Mouse (Mus musculus) forebrain, embryonic 12.5 days (tissue): ENCODE results near the gene Snapc2. TPM values are rescaled to one million over a fixed set of nuclear protein-coding genes. Genes with fewer than 3 reads are reported as not detected.

Experiments used
- ATAC-seq: fragments of 200-750 bp; cut with Nextera tagmentation; 2 replicates; pipeline ENCODE4 v1.8.0; 2017; ENCODE audit warnings: moderate TSS enrichment; ENCODE audit not compliant: low FRiP score
- H3K27ac ChIP-seq: fragments of 300-500 bp; sonication (generic); 2 replicates; pipeline ENCODE4 v1.5.1; 2016; ENCODE audit warnings: mild to moderate bottlenecking
- H3K27me3 ChIP-seq: fragments of 300-500 bp; sonication (generic); 2 replicates; pipeline ENCODE4 v1.6.1; 2016; ENCODE audit warnings: mild to moderate bottlenecking
- H3K36me3 ChIP-seq: fragments of 300-500 bp; sonication (generic); replicated peaks from 2 replicates; pipeline ENCODE4 v1.6.1; 2016; ENCODE audit warnings: mild to moderate bottlenecking
- H3K4me1 ChIP-seq: fragments of 300-500 bp; sonication (generic); 2 replicates; pipeline ENCODE4 v1.6.1; 2016
- H3K4me2 ChIP-seq: fragments of 300-500 bp; sonication (generic); 2 replicates; pipeline ENCODE4 v1.6.1; 2016; ENCODE audit warnings: mild to moderate bottlenecking, moderate library complexity
- H3K4me3 ChIP-seq: fragments of 300-500 bp; sonication (generic); replicated peaks from 2 replicates; pipeline ENCODE4 v1.5.1; 2016; ENCODE audit warnings: mild to moderate bottlenecking
- H3K9ac ChIP-seq: fragments of 300-500 bp; sonication (generic); 2 replicates; pipeline ENCODE4 v1.6.1; 2016; ENCODE audit warnings: mild to moderate bottlenecking
- H3K9me3 ChIP-seq: fragments of 300-500 bp; sonication (generic); 2 replicates; pipeline ENCODE4 v1.6.1; 2016
- WGBS: fragments of 180-500 bp; shearing (Covaris S2); methylation state at CpG from one replicate; pipeline ENCODE4 v1.1.7; 2016; 5-methylcytosine and 5-hydroxymethylcytosine counted together
- polyA plus RNA-seq: library from polyadenylated mRNA; unstranded; fragments of >200 nt; fragmentation: Nextera tagmentation; extraction: Ambion mirVana; gene quantifications from 2 replicates; pipeline ENCODE4 v1.2.1, GENCODE M21; 2016

Gene Snapc2
- polyA plus RNA-seq, 1 experiment from 2014 or later, result 67.2 TPM

- H3K36me3 ChIP-seq, result peaks cover 85% of the 10 kb centered on the region
- no peaks in the 10 kb centered on the region for H3K9me3 ChIP-seq
- H3K4me1 ChIP-seq, result no peaks in the 10 kb centered on the region
- H3K9ac ChIP-seq, result no peak overlapping the region
- no peaks in the 10 kb centered on the region for H3K27me3 ChIP-seq
- no peak for ATAC-seq
- H3K27ac ChIP-seq, result no peak overlapping the region
- 90% methylated on average over 5 of the region's 5 CpGs for WGBS
- no peak overlapping the region for H3K4me3 ChIP-seq
- no peak overlapping the region for H3K4me2 ChIP-seq
Observed at GRCm38 (mm10) chr8:4292738-4293137, 39.9 kb downstream of the Snapc2 start.

DNA sequence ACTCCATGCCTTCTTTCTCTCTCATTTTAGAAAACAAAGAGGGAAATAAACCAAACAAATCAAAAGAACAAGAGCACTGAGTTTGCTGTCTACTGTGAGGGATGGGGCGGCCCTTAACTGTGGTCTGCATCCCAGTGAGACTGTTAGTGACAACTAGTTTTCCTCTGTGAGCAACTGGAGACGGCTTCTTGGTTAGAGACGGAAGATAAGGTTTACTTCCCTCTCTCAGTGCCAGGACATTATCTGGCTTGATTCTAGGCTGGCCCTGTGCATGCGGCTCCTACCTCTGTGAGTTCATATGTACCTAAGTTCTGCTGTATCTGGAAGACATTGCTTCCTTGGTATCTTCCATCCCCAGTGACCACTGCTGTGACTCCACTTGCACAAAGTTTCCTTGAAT, 44.9 kb downstream of the Snapc2 start:
- WGBS, result 98% methylated on average over 4 of the region's 4 CpGs
- Histone ChIP-seq H3K9ac (no peak overlapping the region), H3K9me3 (no peaks in the 10 kb centered on the region), H3K27me3 (no peaks in the 10 kb centered on the region), H3K27ac (no peak overlapping the region), H3K4me3 (no peak overlapping the region), H3K4me2 (no peak overlapping the region), H3K36me3 (peaks cover 93% of the 10 kb centered on the region), H3K4me1 (no peaks in the 10 kb centered on the region)
- no peak for ATAC-seq

DNA sequence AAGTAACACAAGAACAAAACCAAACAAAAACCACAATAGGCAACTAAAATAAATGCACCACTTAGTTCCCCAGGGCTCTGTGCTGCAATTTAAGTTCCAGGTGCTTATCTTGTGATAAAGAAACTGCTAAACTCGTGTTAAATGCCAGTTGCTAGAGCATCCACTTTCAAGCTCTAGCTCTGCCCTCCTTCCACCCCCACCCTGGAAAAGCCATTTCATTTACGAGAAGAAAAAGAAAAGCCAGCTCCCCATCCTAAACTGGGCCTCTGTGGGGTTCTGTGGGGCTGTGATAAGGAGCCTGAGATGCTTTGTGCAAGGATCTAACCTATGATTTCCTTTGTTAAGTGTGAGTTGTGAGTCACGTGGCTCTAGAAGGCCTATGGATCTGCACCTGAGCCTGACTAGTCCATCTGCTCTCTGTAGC, 51.3 kb downstream of the Snapc2 start:
- Histone ChIP-seq H3K9ac (no peak overlapping the region), H3K36me3 (peaks cover 96% of the 10 kb centered on the region), H3K4me3 (no peak overlapping the region), H3K4me2 (no peak overlapping the region), H3K27me3 (no peaks in the 10 kb centered on the region), H3K9me3 (no peaks in the 10 kb centered on the region), H3K27ac (no peak overlapping the region), H3K4me1 (no peaks in the 10 kb centered on the region)
- 82% methylated on average over 3 of the region's 3 CpGs for WGBS
- no peak for ATAC-seq

Other genes starting within 250 kb of the Snapc2 start
- not detected in 2 replicates for gene Cd209f, start 147.2 kb upstream of the Snapc2 start, polyA plus RNA-seq
- not detected in 2 replicates for gene Cd209g, start 119.0 kb upstream of the Snapc2 start, polyA plus RNA-seq
- gene Evi5l, start 86.5 kb upstream of the Snapc2 start, polyA plus RNA-seq, result 46.9 and 55.5 TPM in 2 replicates
- 39.9 and 45.0 TPM in 2 replicates for gene Prr36, start 35.6 kb upstream of the Snapc2 start, polyA plus RNA-seq
- 0.13 TPM in 2 replicates for gene Lrrc8e, start 26.3 kb upstream of the Snapc2 start, polyA plus RNA-seq
- gene Map2k7, start 14.3 kb upstream of the Snapc2 start, polyA plus RNA-seq, result 36.8 TPM in 2 replicates
- gene Gm49320, start 14.2 kb upstream of the Snapc2 start, polyA plus RNA-seq, result 1.3 and 1.8 TPM in 2 replicates
- gene Tgfbr3l, start 4.9 kb upstream of the Snapc2 start, polyA plus RNA-seq, result 3.7 and 4.5 TPM in 2 replicates
- gene Ctxn1, start 6.2 kb downstream of the Snapc2 start, polyA plus RNA-seq, result 189 and 199 TPM in 2 replicates
- 54.1 and 55.6 TPM in 2 replicates for gene Timm44, start 22.8 kb downstream of the Snapc2 start, polyA plus RNA-seq
- 20.9 and 24.1 TPM in 2 replicates for gene Ccl25, start 72.1 kb downstream of the Snapc2 start, polyA plus RNA-seq
- gene Elavl1, start 72.3 kb downstream of the Snapc2 start, polyA plus RNA-seq, result 309 and 310 TPM in 2 replicates
- gene Cers4, start 239.9 kb downstream of the Snapc2 start, polyA plus RNA-seq, result 18.4 and 21.7 TPM in 2 replicates